Mouse (Mus musculus) small intestine, adult 2 months (tissue): Measurements from ENCODE around the gene Cpa4.

Source experiments
- CTCF ChIP-seq: fragments of 200-500 bp; IDR thresholded peaks from 2 replicates; pipeline ENCODE4 v1.5.1; 2012; ENCODE audit warnings: low read depth, mild to moderate bottlenecking, control low read depth, inconsistent platforms, low read length, moderate library complexity, mixed read lengths; ENCODE audit not compliant: insufficient replicate concordance, insufficient read length; ENCODE audit errors: extremely low read depth
- POLR2A ChIP-seq: fragments of 200-500 bp; IDR thresholded peaks from 2 replicates; pipeline ENCODE4 v1.6.1; 2012; ENCODE audit warnings: low read depth, mild to moderate bottlenecking, control low read depth, inconsistent platforms, low read length, moderate library complexity

- TF ChIP-seq CTCF (no peak), POLR2A (no peak)
Measured at GRCm38 (mm10) chr6:30605672-30606071, 37.5 kb downstream of the Cpa4 start.
